Mouse (Mus musculus) myocyte (in vitro differentiated cells): ENCODE data around the gene Mctp1.

Experiments used
- MYOG ChIP-seq, 3 experiments: IDR thresholded peaks; one replicate each; pipeline ENCODE4 v1.6.1; 2011; ENCODE audit warnings: control low read depth in 2 of 3, low read depth in 2 of 3, mild to moderate bottlenecking in 2 of 3; ENCODE audit not compliant: insufficient read length in 2 of 3, control insufficient read depth in 1 of 3, insufficient read depth in 1 of 3
- POLR2A ChIP-seq: IDR thresholded peaks from one replicate; pipeline ENCODE4 v1.6.1; 2011; ENCODE audit warnings: low read depth, mild to moderate bottlenecking, control low read depth, moderate library complexity; ENCODE audit not compliant: insufficient read length
- POLR2AphosphoS2 ChIP-seq: IDR thresholded peaks from one replicate; pipeline ENCODE4 v1.6.1; 2011; ENCODE audit warnings: low read depth, control low read depth; ENCODE audit not compliant: insufficient read length
- TCF12 ChIP-seq: IDR thresholded peaks from one replicate; pipeline ENCODE4 v1.6.1; 2011; ENCODE audit warnings: mild to moderate bottlenecking, control low read depth; ENCODE audit not compliant: poor library complexity, insufficient read depth, severe bottlenecking
- USF1 ChIP-seq: IDR thresholded peaks from one replicate; pipeline ENCODE4 v1.6.1; 2011; ENCODE audit warnings: low read depth, mild to moderate bottlenecking, control low read depth, moderate library complexity

DNA sequence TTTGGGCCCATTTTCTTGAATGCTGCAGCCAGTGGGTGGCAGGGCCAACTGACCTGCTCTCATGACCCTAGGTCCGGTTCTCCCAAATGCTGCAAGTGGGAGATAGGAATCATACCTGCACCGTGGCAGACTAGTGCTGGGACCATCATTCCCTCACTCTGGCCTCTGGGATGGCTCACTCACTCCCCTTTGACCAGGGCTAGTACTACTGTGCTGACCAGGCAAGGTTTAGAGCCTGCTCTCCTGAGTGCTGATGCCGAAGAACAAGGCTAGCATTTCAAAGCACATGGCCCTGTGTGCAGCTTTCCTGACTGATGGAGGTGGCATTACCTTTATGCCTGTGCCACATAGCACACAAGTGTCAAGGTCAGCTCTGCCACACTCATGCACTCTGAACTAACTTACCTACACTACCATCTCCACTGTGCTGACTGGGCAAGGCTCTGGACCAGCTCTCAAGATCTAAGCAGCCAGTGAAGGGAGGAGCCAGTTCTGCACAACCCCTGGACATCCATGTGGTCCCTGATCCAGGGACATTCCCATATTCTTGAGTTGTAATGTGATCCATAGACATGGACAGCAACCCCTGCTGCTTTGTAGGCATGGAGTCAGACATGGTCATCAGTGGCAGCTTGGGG, 146.7 kb downstream of the Mctp1 start:
- TF ChIP-seq USF1 (no peak), POLR2AphosphoS2 (no peak), MYOG (IDR thresholded peaks at IDR 0.05; ENCODE audit: control insufficient read depth in 1 of 3, insufficient read depth in 1 of 3, insufficient read length in 2 of 3, low read depth in 2 of 3) (no peak), POLR2A (no peak), TCF12 (no peak)
